Mouse (Mus musculus) c-Kit-positive CD71-positive TER-119-positive erythroid progenitor cells, embryonic 14.5 days (primary cell): ENCODE data around the gene Ppfia4.
"Not testable (repeated sequence)": the region's sequence is repeated elsewhere in the genome, so short reads cannot be mapped to it uniquely, and the experiment has no call there.

Source experiments
- DNase-seq: peaks from one replicate; pipeline ENCODE4 v3.0.0-alpha.2; 2013; ENCODE audit warnings: low spot score

Gene Ppfia4

DNA sequence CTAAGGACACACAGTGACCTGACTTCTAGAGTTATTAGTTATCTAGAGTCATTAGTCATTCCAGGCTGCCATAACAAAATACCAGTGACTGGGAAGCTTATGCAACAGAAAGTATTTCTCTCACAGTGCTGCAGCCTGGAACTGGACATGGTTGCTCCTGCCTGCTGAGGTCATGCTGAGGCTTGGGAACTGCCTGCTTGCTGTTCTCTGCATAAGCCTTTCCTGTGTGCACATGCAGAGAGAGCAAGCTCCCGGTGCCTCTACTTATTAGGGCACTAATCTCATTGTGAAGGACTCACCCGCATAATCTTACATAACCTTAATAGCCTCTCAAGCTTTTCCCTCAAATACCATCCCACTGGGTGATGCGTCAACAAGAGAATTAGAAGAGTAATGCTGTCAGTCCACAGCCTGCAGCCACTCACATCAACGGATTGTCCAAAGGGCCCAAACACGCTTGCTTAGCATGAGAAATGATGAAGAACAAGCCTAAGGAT lies 59.9 kb downstream of the Ppfia4 start:
- DNase-seq = no peak

- no peak for DNase-seq
These were observed 62.7 kb downstream of the Ppfia4 start for GRCm38 (mm10) chr1:134270026-134270425.

GRCm38 (mm10) chr1:134265797-134266196 lies 66.9 kb downstream of the Ppfia4 start:
- DNase-seq = no peak

DNA sequence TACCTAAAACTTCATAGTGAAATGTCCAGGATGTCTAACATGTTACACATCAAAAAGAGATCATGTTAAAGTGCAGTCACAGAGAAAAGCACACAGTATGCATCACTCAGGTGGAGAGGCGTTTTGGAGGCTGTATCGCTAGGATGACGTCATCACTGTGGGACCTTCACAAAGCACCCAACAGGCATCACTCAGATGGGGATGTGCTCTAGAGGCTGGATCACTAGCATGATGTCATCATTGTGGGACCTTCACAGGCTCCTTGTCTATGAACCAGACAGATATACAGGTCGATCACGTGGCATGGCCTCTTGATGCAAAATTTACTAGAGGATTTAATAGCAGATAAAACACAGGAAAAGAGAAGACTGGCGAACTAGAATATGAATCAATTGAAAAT lies 68.4 kb downstream of the Ppfia4 start:
- DNase-seq = no peak

DNA sequence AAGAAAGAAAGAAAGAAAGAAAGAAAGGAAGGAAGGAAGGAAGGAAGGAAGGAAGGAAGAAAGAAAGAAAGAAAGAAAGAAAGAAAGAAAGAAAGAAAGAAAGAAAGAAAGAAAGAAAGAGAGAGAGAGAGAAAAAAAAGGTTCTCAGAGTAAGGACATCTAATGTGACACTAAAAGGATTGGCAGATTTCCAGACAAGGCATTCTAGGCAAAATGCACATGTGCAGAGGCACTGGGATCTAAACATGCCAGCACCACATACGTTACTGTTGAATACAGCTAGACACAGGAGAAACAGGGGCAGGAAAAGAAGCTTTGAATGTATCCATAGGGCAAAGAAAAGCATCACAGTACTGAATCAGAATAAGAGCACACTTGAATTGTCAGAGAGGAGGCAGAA lies 83.0 kb downstream of the Ppfia4 start:
- DNase-seq = not testable (repeated sequence)
